Mouse (Mus musculus) olfactory bulb, adult 2 months (tissue): Measurements from ENCODE around the gene Tatdn2.

Experiments used
- CTCF ChIP-seq: fragments of 200-500 bp; IDR thresholded peaks from 2 replicates; pipeline ENCODE4 v1.5.1; 2012; ENCODE audit warnings: low read depth, mild to moderate bottlenecking, low read length, moderate library complexity; ENCODE audit not compliant: insufficient read depth
- POLR2A ChIP-seq: fragments of 200-500 bp; IDR thresholded peaks from 2 replicates; pipeline ENCODE4 v1.6.1; 2012; ENCODE audit warnings: mild to moderate bottlenecking, low read depth, low read length, moderate library complexity; ENCODE audit not compliant: insufficient read depth

- TF ChIP-seq POLR2A: no peak
- TF ChIP-seq CTCF: no peak
Measured at GRCm38 (mm10) chr6:113650197-113650640, 46.6 kb upstream of the Tatdn2 start.
